Mouse (Mus musculus) cerebellum, postnatal 4 days (tissue): ENCODE measurements around the gene Nlrp6.
"Not testable (repeated sequence)": the region's sequence is repeated elsewhere in the genome, so short reads cannot be mapped to it uniquely, and the experiment has no call there.

Experiments used
- DNase-seq, 2 experiments: peaks; one replicate each; pipeline ENCODE4 v3.0.0; 2022; ENCODE audit warnings: low spot score in 2 of 2, mixed read lengths in 1 of 2

Gene Nlrp6

GRCm38 (mm10) chr7:140973396-140974165, 52.9 kb downstream of the Nlrp6 start:
- DNase-seq: no peak

GRCm38 (mm10) chr7:140974940-140975339, 54.2 kb downstream of the Nlrp6 start:
- no peak for DNase-seq

- DNase-seq: no peak
Observed at GRCm38 (mm10) chr7:140975465-140975864, 54.8 kb downstream of the Nlrp6 start.

- not testable (repeated sequence) for DNase-seq
Observed at GRCm38 (mm10) chr7:140976720-140977119, 56.0 kb downstream of the Nlrp6 start.
